Mouse (Mus musculus) frontal cortex, postnatal 14 days (tissue): ENCODE measurements around the gene Cadm1.

Experiments
- DNase-seq, 2 experiments: peaks; one replicate each; pipeline ENCODE4 v3.0.0; 2022; ENCODE audit warnings: low spot score in 2 of 2

The Cadm1 gene

DNA sequence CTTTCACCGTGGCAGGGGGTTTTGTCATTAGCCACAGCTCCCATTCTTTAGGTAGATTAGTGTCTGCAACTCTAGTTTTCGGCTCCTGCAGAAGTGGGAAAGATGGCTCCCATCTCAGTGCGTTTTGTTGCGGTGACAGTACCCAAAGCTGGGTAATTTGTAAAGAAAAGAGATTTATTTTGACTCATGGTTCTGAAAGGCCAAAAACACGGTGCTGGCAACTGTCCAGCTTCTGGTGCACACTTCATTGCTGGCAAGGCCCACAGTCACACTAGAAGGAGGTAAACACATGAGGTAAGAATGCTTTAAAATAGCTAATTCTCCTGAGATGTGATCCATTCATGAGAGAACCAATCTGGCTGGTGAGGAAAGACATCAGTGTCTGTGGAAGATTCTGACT lies 18.9 kb downstream of the Cadm1 start:
- DNase-seq: no peak

DNA sequence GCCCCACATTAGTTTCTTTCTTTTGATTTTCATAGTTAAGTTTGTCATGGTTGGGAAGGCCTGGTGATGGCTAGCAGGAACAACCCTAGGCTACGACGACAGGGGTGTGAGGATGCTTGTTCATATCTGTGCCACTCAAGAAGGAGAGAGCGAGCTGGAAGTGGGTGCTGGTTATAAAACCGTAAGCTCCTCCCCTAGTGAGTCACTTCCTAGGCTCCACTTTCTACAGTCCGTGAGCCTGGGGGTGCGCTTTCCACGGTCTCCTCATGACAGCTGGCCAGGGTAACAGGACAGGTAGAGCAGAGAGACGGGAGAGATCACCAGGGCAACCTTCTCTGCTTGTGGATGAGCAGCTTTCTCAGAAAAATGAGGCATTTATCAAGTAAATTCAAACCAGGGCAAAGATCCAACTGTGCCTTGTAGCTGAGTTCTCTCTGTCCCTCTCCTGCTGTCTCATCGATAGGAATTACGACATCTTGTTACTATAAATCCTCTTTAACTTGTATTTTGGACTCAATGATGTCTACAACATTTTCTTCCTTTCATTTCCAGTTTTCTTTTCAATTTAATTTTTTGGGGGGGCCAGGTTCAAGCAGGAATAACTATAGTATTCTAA lies 23.1 kb downstream of the Cadm1 start:
- no peak for DNase-seq

DNA sequence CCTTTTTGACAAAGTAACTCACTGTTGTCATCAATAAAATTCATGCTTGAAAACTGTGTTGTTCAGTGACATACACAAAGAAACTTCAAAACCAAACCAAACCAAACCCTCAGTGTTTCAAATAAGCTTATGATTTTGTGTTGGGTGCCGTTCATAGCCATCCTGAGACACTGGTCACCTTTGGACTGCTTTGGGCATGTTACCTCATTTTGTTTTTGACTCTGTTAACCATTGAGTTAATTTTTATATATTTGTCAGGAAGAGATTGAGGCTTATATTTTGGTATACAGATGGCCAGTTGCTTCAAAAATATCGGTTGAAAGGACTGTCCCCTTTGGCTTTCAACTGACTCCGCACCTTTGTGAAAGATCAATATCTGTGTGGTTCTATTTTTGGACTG lies 30.8 kb downstream of the Cadm1 start:
- DNase-seq: no peak

DNA sequence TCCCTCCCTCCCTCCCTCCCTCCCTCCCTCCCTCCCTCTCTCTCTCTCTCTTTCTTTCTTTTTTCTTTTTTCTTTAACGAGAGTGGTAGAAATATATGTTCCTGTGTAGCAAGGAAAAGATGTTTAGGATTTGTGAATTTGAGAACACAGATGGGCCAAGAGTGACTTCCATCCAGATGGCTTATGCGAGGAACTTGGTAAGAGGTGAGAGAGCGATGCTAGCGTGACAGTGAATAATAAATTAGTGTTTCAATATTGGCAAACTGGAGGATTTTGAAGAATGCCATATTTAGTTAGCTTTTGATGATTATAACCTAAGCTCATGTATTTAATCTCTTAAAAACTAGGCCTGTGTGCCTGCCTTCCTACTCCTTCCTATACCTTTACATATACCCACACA lies 31.6 kb downstream of the Cadm1 start:
- DNase-seq: no peak

DNA sequence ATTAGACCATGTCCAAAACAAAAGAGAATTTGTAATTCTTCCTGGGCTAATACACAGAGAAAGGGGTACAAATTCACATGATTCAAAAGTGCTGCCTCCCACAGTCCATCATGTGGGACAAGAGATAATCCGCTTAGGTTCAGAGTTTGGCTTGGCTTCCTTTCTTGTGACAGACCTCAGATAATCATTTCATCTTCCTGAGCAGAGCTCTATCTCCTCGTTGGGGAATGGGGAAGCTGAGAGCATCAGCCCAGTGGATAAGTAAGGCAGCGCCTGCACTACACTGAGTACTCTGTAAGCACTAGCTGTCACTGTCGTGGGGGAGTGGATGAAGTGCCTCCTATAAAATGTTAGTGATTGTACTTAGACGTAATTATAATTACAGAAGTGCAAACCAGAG lies 35.1 kb downstream of the Cadm1 start:
- no peak for DNase-seq

DNA sequence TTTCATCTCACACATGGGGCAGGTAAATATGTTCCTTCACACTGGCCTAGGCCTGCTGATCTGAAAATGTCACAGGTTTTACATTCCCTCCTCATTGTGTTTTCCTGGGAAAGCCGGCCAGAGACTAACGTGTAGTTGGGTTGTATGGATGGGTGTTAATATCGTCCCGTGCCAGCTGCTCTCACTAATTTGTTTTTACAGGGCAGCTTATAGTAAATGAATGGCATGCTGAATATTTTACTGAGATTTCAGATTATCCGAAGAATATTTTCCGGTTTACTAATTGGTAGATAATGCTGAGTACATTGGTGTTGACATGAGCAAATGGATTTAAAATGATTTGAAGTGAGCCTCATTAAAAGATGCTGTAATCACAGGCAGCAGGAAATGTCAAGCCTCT lies 37.9 kb downstream of the Cadm1 start:
- DNase-seq: no peak

DNA sequence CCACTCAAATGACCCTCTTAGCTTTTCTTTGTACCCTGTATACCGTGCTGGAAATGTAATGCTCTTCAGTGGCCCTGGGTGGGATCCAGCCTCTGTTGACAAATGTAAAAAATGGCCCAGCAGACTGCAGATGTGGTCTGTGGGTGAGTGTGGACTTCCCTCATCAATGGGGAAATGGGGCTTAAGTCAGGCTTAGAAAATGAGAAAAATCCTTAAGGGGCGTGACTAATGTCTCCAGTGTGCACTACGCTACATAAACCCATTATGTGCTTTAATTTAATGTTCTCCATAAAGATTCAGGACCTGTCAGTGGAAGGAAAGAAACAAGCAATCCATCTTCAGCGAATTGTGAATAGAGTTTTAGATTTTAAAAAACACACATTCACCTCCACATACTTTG lies 40.2 kb downstream of the Cadm1 start:
- DNase-seq: no peak

DNA sequence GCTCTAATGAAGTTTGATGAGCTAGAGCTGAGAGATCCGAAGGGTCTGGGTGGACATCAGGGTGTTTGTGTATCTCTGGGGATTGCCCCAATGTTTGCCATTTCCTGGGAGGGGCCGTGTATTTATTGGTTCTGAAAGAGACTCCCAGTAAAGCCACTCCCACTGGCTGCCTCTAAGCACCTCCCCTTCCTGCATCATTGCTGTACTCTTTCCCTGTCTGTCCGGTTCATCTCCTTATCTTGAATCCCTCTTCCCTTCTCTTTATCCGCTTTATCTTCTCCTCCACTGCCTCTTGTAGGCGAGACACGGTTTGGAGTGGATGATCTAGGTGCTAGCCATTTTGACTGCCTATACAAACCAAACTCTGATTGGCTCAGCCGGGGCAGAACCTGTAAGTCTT lies 41.5 kb downstream of the Cadm1 start:
- no peak for DNase-seq

DNA sequence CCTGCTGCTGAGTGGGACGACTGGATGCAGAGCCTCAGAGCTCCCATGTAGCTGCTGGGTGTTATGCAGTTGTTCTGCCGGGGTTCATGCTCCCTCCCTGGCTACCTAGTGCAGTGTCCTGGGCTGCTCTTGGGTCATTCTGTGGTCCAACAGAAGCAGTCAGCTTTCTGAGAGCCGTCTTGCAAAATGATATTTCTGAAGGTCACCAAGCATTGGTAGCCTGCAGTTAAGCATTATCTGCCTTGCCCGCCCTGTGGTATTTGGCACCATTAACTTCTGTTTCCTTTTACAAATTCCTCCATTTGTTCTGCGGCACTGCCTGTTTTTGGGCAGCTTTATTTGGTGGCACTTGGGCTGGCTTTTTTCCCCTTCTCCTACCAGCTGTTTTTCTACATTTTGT lies 42.2 kb downstream of the Cadm1 start:
- DNase-seq: no peak

DNA sequence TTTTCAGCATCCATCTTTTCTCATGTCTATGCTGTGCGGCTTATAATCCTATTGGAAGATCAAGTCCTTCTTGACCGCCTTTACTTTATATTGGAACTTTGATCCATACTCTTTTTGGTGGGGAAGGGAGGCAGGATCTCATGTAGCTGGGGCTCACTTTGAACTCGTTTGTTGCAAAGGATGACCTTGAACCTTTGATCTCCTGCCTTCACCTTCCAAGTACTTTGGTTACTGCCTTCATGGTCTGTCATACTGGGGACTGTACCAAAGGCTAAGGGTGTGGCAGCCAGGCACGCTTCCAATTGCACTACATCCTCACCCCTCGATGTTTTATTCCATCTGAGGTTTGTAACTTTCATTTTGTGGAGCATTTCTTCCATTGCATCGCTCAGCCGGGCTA lies 43.5 kb downstream of the Cadm1 start:
- DNase-seq: no peak

DNA sequence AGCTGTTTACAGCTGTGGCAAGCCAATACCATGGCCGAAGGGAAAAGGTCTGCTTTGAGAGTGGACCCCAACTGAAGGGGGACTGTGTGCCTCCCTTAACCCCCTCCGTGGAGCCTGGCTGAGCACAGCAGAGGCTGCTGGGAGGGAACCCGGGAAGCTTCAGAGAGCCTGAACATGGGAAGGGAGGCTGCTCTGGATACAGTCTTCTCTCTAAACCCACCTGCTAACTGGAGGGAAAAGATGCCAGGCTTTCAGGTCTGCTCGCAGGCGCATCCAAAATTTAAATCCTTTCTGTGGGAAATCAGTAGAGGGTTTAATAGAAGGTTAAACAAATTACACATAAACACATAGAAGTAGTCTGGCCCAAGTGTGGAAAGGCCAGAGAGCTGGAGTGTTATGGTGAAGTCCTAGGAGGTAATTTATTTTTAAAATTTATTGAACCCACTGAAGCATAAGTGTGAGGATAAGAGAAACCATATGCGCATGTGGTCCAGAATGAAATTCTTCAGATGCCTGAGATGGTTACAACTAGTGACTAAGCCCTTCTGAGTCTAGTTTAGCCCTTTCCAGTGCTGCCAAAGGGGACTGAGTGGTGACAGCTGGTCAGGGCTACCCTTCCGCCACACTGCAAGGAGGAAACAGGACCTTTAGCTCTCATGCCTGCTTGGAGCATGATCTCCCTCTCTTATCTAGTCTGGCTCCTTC lies 44.9 kb downstream of the Cadm1 start:
- no peak for DNase-seq

DNA sequence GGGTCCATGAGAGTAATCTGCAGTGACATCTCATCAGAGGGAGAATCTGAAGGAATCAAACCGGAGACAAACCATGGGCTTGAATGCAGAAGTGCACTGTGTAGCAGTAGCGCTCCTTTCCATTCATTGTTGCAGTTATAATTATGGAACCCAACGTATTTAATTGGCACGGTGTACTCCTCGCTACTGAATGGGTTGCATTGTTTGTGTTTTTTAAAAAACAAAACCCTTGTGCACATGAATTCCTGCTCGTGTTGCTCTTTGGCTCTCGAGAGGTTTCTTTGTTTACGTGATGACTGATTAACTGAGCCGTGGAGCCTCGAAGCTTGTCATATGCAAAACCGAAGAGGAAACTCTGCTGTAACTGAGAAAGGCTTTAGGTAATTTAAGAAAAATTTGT lies 45.8 kb downstream of the Cadm1 start:
- no peak for DNase-seq

DNA sequence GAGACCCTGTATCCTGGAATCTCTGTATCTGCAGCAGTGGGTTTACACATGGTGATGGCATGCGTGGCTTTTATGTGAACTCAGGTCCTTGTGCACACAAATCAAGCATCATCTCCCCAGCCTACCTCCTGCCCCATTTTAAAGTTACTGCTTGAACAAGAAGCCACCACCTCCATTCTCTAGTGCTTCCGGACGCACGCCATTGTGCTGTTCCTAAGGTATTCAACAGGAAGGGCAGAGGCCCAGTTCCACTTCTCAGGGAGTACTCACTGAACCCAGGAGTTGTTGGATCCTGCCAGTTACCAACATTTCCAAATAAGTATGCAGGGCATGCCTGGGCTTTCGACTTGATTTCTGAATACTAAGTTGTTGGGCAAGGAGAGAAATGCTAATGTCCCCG lies 49.5 kb downstream of the Cadm1 start:
- DNase-seq: no peak

DNA sequence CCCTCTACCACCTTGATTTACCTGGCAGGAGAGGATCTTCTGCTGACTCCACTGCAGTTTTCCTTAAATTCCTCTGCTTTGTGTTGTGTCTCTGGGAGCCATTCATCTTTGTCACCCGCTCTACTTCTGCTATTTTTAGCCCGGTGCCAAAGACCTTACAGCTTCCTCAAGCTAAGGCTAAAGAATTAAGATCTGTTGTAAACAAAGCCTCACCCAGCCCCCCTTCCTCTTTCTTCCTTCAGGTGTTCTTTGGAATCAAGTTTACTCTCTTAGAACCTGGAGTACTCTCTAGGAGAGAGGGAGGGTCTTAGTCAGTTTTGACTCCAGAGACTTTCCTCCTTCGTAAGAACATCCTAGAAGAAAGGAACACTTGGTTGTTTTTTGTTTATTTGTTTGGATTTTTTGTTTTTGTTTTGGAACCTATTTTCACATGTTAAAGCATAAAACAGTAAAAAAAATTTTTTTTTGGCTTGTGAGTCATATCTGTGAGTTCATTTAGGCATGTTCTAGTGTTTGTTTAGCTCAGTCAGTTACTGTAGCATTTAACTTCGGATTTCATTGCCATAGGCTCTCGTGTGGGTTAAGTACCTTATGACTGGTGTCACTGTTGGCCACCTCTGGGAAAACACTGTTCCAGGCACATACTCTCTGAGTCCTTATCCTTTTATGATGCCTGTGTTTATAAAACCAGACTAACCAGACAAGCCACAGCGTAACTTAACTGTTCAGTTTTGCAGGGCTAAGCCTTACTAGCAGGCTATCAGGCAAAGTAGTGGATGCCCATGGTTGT lies 51.8 kb downstream of the Cadm1 start:
- no peak for DNase-seq

DNA sequence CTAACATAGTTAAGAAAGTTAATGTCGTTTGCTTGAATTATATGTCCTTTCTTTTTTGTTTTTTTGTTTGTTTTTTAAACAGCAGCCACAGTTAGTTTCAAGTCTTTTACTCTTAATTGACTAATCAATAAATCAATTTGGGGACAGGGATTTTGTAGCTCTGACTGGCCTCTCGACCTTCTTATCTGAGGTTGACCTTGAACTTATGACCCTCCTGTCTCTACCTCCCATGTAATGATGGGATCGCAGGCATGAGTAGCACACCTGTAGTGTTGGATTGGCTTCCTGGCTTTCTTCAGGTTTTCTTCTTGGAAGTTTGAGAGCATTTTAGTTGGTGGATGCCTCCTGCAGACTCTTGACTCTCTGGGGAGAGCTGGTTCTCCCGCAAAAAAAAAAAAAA lies 53.3 kb downstream of the Cadm1 start:
- no peak for DNase-seq

DNA sequence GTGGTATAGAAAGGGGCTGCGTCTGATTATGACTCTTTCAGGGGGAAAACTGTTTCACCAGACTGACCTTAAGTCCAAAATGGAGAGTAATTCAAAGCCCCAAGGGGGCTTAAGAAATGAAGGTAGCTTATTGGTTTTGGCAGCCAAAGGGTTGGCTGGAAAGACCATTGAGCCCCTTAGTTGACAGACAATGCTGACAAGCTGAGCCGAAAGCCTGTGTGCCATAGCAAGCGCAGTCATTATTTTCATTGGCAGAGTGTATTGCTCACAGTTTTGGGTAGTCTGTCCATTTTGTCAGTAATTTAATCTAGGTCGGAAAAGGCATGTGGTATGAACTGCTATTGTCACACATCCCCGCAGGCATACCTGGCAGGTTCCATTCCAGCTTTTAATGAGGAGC lies 56.2 kb downstream of the Cadm1 start:
- DNase-seq: no peak

DNA sequence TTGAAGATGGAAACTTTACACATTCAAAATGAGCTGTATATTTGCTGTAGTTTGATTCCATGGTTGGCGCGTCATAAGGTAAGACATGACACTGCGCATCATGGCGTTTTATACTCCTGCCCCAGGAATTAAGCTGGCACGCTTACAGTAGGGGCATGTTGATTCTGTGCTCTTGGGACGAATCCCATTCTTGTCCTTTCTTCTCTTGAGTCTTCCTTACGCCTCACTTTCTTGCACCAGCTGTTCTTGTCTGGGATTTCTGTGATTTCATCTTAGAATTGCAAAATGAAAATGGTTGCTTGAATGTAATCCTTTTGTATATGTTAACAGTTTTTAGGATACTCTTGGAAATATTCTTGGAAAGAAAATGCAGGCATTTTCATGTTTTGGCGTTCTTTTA lies 56.9 kb downstream of the Cadm1 start:
- no peak for DNase-seq

DNA sequence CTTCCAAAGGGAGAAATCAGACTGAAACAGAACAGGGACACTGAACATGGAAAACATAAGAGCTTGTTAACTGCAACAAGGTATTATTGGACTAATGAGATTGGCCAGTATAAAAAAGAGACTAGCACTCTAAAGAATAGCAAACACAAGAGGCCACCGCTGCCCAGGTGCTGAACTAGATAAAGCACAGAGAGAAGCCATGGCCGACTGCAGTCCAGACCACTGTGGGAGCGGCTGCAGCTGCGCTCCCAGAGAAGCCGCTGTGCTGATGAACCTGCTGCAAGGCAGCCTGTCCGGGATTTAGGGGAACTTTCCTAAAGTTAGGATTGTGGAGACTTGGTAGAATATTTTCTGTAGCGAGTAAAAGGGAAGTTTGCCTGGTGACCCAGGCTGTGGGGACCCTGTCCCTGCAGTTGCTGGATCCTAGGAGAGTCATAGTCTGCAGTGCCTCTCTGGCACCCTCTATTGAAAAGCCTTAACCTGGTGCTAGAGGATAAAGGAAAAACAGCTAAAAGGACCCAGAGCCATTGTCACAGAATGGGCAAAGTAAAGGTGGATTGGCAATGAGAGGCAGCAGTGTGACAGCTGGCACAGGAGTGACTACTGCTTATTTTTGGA lies 57.7 kb downstream of the Cadm1 start:
- DNase-seq: peak in 1 of 2 experiments; percentile 31

DNA sequence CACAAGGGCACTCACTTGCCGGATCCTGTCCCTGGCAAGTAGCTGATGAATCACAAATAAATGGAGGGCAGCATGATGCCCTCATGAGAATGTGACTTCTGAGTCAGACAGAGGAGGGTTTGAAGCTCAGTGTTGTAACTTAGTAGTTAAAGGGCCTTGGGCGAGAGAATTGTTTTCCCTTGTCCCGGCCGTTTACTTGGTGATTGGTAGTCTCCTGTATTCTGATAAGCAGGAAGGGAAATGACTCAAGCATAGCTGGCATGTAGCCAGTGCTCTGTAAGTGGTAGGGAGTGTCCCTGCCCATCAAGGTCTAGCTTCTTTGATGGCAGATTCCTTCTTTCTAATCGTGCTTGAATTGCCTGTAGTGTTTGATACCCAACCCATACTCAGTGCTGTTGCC lies 59.9 kb downstream of the Cadm1 start:
- no peak for DNase-seq

DNA sequence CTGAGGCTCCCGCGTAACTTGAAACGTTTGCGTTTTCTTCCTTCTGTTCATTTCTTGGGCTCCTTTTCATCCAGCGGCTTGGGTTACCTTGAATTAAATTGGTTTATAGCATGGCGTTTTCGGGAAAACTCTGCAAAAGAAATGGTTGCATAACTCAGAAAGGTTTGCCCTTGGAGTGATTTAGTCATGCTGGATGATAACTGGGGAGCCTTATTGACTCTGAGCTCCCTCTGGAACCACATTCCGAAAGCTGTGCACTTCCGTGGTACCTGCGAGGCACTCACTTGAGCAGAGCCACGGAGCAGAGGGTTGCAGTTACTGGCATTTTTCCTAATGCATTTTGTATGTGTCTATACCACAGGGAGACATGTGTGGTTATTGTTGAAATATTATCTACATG lies 71.6 kb downstream of the Cadm1 start:
- DNase-seq: no peak

DNA sequence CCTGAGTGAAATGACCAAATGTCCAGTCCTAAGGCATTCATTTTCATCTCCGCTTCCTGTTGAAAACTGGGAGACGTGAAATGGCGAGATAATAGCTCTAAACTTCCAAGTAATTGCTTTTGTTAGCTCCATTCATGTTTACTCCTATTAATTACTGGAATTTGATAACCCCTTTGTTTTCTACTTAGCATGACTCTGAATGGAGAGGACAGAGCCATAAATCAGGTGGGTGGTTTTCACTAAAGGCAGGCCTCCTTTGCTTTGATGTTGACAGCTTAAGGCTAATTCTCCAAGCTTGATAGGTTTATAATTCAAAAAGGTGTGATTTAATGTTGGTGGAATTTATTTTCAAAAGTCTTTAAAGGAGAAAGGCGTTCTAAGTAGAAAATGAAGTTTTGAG lies 74.0 kb downstream of the Cadm1 start:
- DNase-seq: no peak

DNA sequence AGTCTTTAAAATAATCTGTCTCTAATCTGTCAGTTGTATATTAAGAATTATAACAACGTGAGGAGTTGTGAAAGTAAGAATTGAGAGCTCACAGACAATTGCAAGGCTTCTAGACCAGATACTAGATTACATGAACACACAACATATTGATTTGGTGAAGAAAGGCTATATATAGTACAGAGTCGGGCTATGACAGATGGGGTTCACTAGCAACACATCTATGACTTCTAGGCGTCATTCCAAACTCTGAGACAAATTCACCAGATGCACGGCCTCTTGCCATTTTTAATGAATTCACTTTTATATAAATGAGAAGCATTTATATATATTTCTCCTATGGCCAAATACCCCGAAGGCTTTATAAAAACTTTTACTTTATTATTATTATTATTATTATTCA lies 75.7 kb downstream of the Cadm1 start:
- no peak for DNase-seq

DNA sequence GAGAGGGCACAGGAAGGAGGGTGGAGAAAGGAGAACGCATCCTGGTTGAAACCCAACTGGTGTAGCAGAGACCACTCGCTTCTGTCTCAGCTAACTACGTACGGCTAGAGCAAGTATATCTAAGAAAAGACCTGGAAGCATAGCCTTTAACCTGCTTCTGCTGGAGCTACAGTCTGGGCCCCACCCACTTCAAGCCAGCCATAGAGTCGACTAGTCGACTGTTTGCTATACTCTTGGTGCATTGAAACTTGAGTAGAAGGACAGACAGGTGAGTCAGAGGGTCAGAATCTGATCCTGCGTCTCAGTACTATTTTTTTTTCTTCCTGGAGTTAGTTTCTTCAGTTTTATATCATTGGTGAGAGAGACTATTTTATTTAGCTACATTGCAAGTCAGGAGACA lies 78.5 kb downstream of the Cadm1 start:
- DNase-seq: no peak
